Mouse (Mus musculus) lung, embryonic 16.5 days (tissue): Measurements from ENCODE around the gene Sbno2. TPM values are rescaled to one million over a fixed set of nuclear protein-coding genes. Genes with fewer than 3 reads are reported as not detected.

Experiments used
- ATAC-seq: fragments of 200-750 bp; cut with Nextera tagmentation; 2 replicates; pipeline ENCODE4 v1.8.0; 2017; ENCODE audit warnings: low read depth, mild to moderate bottlenecking, moderate library complexity
- H3K27ac ChIP-seq: fragments of 300-500 bp; sonication (generic); 2 replicates; pipeline ENCODE4 v1.5.1; 2014; ENCODE audit warnings: mild to moderate bottlenecking, control low read depth, low read length
- H3K27me3 ChIP-seq: fragments of 300-500 bp; sonication (generic); 2 replicates; pipeline ENCODE4 v1.6.1; 2014; ENCODE audit warnings: low read depth, low read length, mixed read lengths; ENCODE audit not compliant: control insufficient read depth, insufficient read depth
- H3K36me3 ChIP-seq: fragments of 300-500 bp; sonication (generic); 2 replicates; pipeline ENCODE4 v1.6.1; 2014; ENCODE audit warnings: low read length; ENCODE audit not compliant: control insufficient read depth, insufficient read depth
- H3K4me1 ChIP-seq: fragments of 300-500 bp; sonication (generic); replicated peaks from 2 replicates; pipeline ENCODE4 v1.6.1; 2014; ENCODE audit warnings: low read length, mixed read lengths; ENCODE audit not compliant: control insufficient read depth, insufficient read depth
- H3K4me2 ChIP-seq: fragments of 300-500 bp; sonication (generic); 2 replicates; pipeline ENCODE4 v1.6.1; 2014; ENCODE audit warnings: low read depth, low read length, control low read depth
- H3K4me3 ChIP-seq: fragments of 300-500 bp; sonication (generic); 2 replicates; pipeline ENCODE4 v1.5.1; 2014; ENCODE audit warnings: mild to moderate bottlenecking, low read length, control low read depth
- H3K9ac ChIP-seq: fragments of 300-500 bp; sonication (generic); 2 replicates; pipeline ENCODE4 v1.6.1; 2014; ENCODE audit warnings: low read length, control low read depth
- H3K9me3 ChIP-seq: fragments of 300-500 bp; sonication (generic); 2 replicates; pipeline ENCODE4 v1.6.1; 2016; ENCODE audit warnings: low read length; ENCODE audit not compliant: control insufficient read depth
- WGBS: fragments of 180-500 bp; shearing (Covaris S2); extraction: QIAGEN DNeasy Blood & Tissue Kit; methylation state at CpG from one replicate; pipeline ENCODE4 v1.1.7; 2014; 5-methylcytosine and 5-hydroxymethylcytosine counted together
- polyA plus RNA-seq: library from polyadenylated mRNA; unstranded; fragments of >200 nt; fragmentation: Nextera tagmentation; extraction: Ambion mirVana; gene quantifications from 2 replicates; pipeline ENCODE4 v1.2.1, GENCODE M21; 2015

Gene Sbno2
- polyA plus RNA-seq, 1 experiment from 2014 or later, result 18.7 TPM

DNA sequence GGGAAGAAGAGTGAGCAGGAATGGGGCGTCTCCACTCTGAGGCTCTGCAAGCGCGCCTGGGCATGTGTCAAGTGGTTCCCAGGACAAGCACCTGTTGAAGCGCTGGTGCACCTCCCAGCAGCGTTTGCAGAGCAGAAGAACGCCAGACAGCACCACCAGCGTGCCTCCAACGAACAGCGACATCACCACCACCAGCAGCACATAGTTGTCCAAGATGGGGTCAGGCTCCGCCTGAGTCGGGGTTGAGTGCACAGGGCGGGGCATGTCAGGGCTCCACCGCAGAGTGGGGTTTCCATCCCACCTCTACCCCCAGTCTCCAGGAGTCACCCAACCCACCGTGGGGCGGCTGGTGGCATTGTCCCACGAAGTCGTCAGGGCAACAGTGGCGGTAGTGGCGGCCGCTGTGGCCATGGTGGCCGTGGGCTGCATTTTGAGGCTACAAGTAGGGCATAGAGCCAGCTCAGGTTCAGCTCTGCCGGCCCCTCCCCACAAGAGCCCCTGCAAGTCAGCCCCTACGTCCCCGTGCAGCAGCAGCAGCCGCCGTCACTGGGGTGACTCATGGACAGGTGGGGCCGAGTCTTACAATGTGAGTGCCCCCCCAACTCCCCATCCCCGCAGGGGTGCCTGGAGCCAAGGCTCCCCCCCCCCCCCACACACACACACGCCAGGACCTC is 31.7 kb upstream of the Sbno2 start:
- peak overlapping the region; percentile 75 for H3K27ac ChIP-seq
- peak overlapping the region; percentile 74 for H3K4me3 ChIP-seq
- no peaks in the 10 kb centered on the region for H3K9me3 ChIP-seq
- H3K4me2 ChIP-seq, result peak overlapping the region; percentile 100
- 3% methylated on average over 28 of the region's 29 CpGs for WGBS
- peak overlapping the region; percentile 79 for H3K9ac ChIP-seq
- ATAC-seq, result 0 out of 2 replicates have a peak, but pooled peaks have one; percentile 5
- H3K4me1 ChIP-seq, result peaks cover 34% of the 10 kb centered on the region
- peaks cover 34% of the 10 kb centered on the region for H3K27me3 ChIP-seq
- peaks cover 6% of the 10 kb centered on the region for H3K36me3 ChIP-seq

DNA sequence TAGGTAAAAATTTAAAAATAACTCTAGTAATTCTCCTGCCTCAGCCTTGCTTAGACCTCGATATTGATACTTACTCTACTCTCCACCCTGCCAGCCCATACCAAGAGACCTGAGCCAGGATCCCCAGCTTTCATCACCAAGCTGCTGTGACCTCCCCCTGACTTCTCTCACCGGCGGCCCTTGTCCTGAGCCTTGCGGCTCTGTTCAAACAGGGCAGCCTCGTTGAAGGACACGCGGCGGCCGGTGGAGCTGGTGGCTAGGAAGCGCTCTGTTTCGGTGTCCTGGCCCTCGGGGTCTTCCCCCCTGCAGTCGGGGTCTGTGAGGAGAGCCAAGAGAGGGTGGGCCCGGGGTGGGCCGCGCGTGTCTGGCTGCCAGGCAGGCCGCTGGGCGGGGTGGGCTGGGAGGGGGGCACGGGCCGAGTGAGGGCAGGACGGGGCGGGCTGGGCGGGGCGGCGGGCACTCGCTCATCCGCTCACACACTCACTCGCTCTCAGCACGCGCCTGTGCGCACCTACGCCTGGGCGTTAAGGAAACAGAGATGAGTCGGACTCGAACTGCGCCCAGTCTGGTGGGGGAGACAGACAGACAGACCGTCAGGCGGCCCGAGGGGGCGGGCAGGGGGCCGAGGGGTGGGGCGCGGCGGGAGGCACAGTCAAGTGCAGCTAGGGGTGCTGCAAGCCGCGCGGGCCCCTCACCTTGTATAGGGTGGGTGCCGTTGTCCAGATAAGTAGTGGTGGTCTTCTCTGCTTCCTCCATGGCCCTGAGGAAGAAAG is 31.0 kb upstream of the Sbno2 start:
- H3K9ac ChIP-seq, result peak overlapping the region; percentile 79
- peaks cover 34% of the 10 kb centered on the region for H3K27me3 ChIP-seq
- 7% methylated on average over 34 of the region's 49 CpGs for WGBS
- peaks cover 11% of the 10 kb centered on the region for H3K36me3 ChIP-seq
- no peak for ATAC-seq
- peak overlapping the region; percentile 75 for H3K27ac ChIP-seq
- peaks cover 34% of the 10 kb centered on the region for H3K4me1 ChIP-seq
- H3K4me2 ChIP-seq, result peak overlapping the region; percentile 100
- peak overlapping the region; percentile 74 for H3K4me3 ChIP-seq
- H3K9me3 ChIP-seq, result no peaks in the 10 kb centered on the region

DNA sequence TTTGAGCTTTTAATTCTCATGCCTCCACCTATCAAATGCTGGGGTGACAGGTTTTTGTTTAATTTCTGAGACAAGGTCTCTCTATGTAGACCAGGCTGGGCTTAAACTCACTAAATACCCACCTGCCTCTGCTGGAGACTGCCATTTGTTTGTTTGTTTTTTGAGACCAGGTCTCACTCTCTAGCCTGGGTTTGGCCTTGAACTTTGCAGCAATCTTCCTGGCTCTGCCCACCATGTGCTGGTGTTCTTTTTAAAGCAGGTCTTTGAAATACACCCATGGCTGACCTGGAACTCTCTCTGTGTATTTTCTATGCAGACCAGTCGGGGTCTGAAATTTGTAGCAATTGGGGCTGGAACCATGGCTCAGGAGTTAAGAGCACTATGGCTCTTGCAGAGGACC is 30.3 kb upstream of the Sbno2 start:
- peaks cover 16% of the 10 kb centered on the region for H3K36me3 ChIP-seq
- no peak overlapping the region for H3K4me2 ChIP-seq
- no peak for ATAC-seq
- no peak overlapping the region for H3K27ac ChIP-seq
- H3K4me1 ChIP-seq, result peaks cover 30% of the 10 kb centered on the region
- WGBS, result 90% methylated on average over 1 of the region's 1 CpGs
- H3K9ac ChIP-seq, result no peak overlapping the region
- H3K27me3 ChIP-seq, result peaks cover 34% of the 10 kb centered on the region
- H3K9me3 ChIP-seq, result no peaks in the 10 kb centered on the region
- H3K4me3 ChIP-seq, result no peak overlapping the region

DNA sequence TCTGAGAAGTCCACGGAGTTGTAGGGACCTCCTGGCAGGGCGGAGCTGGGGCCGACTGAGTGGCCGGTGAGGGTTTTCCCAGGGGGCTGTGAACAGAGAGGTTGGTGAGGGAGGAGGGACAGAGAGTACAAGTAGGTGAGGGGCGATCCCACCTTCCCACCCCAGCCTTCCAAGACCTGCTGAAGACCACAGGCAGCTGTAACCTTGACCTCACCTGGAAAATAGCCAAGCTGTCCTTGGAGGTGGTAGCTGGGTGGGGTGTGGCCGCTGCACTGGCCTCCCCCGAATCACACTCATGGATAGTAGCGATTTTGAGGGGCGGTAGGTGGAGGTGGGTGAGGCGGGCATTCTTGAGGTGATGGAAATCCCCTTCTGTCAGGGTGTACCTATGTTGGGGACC is 29.8 kb upstream of the Sbno2 start:
- Histone ChIP-seq H3K36me3 (peaks cover 20% of the 10 kb centered on the region), H3K4me3 (no peak overlapping the region), H3K9ac (no peak overlapping the region), H3K4me1 (peaks cover 30% of the 10 kb centered on the region), H3K4me2 (no peak overlapping the region), H3K27ac (no peak overlapping the region), H3K9me3 (no peaks in the 10 kb centered on the region), H3K27me3 (peaks cover 34% of the 10 kb centered on the region)
- ATAC-seq, result no peak
- 84% methylated on average over 10 of the region's 10 CpGs for WGBS

DNA sequence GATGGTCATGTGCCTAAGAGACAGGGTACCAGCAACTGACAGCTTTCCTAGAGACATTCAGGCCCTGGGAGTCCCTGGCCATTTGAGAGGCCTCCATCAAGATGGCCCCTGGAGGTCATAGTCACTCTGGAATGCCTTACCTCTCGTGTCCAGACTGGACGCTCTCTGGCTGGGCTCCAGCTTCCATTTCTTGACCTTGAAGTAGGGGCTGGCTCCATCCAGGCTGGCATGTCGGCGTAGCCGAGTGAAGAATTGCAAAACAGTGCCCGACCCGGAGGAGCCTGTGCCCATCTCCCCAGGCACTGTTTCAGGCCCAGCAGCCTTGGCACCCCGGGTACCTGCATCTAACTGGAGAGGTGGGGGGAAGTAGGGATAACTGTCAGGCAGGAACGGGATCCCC is 29.1 kb upstream of the Sbno2 start:
- Histone ChIP-seq H3K9me3 (no peaks in the 10 kb centered on the region), H3K4me3 (no peak overlapping the region), H3K9ac (no peak overlapping the region), H3K27me3 (peaks cover 34% of the 10 kb centered on the region), H3K27ac (no peak overlapping the region), H3K4me2 (no peak overlapping the region), H3K36me3 (peaks cover 26% of the 10 kb centered on the region), H3K4me1 (peaks cover 29% of the 10 kb centered on the region)
- WGBS, result 80% methylated on average over 9 of the region's 9 CpGs
- ATAC-seq, result no peak

- Histone ChIP-seq H3K27ac (no peak overlapping the region), H3K4me2 (no peak overlapping the region), H3K4me1 (peaks cover 22% of the 10 kb centered on the region), H3K9ac (no peak overlapping the region; the same call in 1 of the 2 replicates), H3K9me3 (no peaks in the 10 kb centered on the region), H3K4me3 (no peak overlapping the region), H3K36me3 (peaks cover 33% of the 10 kb centered on the region), H3K27me3 (peaks cover 28% of the 10 kb centered on the region)
- no peak for ATAC-seq
- 57% methylated on average over 8 of the region's 8 CpGs for WGBS
These were observed 28.0 kb upstream of the Sbno2 start for GRCm38 (mm10) chr10:80133226-80133849.

DNA sequence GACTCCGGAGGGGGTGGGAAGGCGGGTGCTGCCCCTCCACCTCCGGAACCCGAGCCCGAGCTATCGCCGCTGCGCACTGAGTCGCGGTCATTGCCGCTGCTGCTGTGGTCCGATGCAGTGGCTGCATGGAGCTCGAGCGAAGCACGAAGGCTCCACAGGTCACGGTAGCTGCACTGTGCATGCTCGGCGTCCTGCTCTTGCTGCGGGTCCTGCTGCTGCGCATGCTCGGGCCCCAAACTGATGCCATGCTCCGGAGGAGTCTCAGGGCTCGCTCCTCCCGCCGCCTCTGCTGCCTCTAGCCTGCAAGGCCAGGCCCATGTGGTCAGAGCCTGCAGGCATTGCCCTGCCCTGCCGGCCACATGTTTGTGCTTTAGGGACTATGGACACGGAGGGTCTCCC is 26.6 kb upstream of the Sbno2 start:
- Histone ChIP-seq H3K4me1 (peaks cover 10% of the 10 kb centered on the region; the same call in 1 of the 2 replicates), H3K36me3 (peaks cover 45% of the 10 kb centered on the region), H3K27ac (no peak overlapping the region), H3K9ac (no peak overlapping the region), H3K4me3 (no peak overlapping the region), H3K9me3 (no peaks in the 10 kb centered on the region), H3K4me2 (no peak overlapping the region), H3K27me3 (peaks cover 16% of the 10 kb centered on the region)
- 56% methylated on average over 27 of the region's 27 CpGs for WGBS
- ATAC-seq, result no peak

GRCm38 (mm10) chr10:80131316-80131951 is 26.1 kb upstream of the Sbno2 start:
- no peak overlapping the region for H3K4me3 ChIP-seq
- H3K36me3 ChIP-seq, result peaks cover 48% of the 10 kb centered on the region
- no peak for ATAC-seq
- H3K4me1 ChIP-seq, result peaks cover 7% of the 10 kb centered on the region; the same call in 1 of the 2 replicates
- H3K9me3 ChIP-seq, result no peaks in the 10 kb centered on the region
- H3K9ac ChIP-seq, result no peak overlapping the region
- 27% methylated on average over 55 of the region's 55 CpGs for WGBS
- H3K27ac ChIP-seq, result no peak overlapping the region
- H3K27me3 ChIP-seq, result peaks cover 11% of the 10 kb centered on the region
- peak overlapping the region; percentile 16; the same call in 1 of the 2 replicates for H3K4me2 ChIP-seq
